Mouse (Mus musculus) ES-Bruce4 (cell line): ENCODE data around the gene Rasa3. TPM values are rescaled to one million over a fixed set of nuclear protein-coding genes. Genes with fewer than 3 reads are reported as not detected.

ENCODE experiments used
- H3K27ac ChIP-seq: 2 replicates; pipeline ENCODE4 v1.5.1; 2012; ENCODE audit warnings: low read length, inconsistent platforms; ENCODE audit not compliant: insufficient read depth
- H3K27me3 ChIP-seq: 2 replicates; pipeline ENCODE4 v1.6.1; 2012; ENCODE audit warnings: mild to moderate bottlenecking, low read length, inconsistent platforms; ENCODE audit not compliant: control insufficient read depth, poor library complexity, insufficient read depth, severe bottlenecking
- H3K36me3 ChIP-seq: 2 replicates; pipeline ENCODE4 v1.6.1; 2012; ENCODE audit warnings: inconsistent platforms, mild to moderate bottlenecking, low read length, moderate library complexity; ENCODE audit not compliant: control insufficient read depth, poor library complexity, insufficient read depth, severe bottlenecking
- H3K4me1 ChIP-seq: one replicate; pipeline ENCODE4 v1.8.1; 2011; ENCODE audit warnings: low read length; ENCODE audit not compliant: control insufficient read depth, insufficient read depth
- H3K4me3 ChIP-seq: 2 replicates; pipeline ENCODE4 v1.5.1; 2011; ENCODE audit warnings: low read depth, mild to moderate bottlenecking, low read length
- H3K9ac ChIP-seq: 2 replicates; pipeline ENCODE4 v1.6.1; 2012; ENCODE audit warnings: low read depth, mild to moderate bottlenecking, inconsistent platforms; ENCODE audit not compliant: poor library complexity, severe bottlenecking
- H3K9me3 ChIP-seq: replicated peaks from 2 replicates; pipeline ENCODE4 v1.6.1; 2012; ENCODE audit warnings: mild to moderate bottlenecking, low read length, inconsistent platforms; ENCODE audit not compliant: control insufficient read depth, poor library complexity, insufficient read depth, severe bottlenecking
- CTCF ChIP-seq: IDR thresholded peaks from one replicate; pipeline ENCODE4 v1.8.1; 2011; ENCODE audit warnings: low read depth, low read length
- EP300 ChIP-seq: IDR thresholded peaks from 2 replicates; pipeline ENCODE4 v1.6.1; 2011; ENCODE audit warnings: low read depth, low read length; ENCODE audit not compliant: insufficient read depth
- POLR2A ChIP-seq: IDR thresholded peaks from one replicate; pipeline ENCODE4 v1.8.1; 2011; ENCODE audit warnings: low read length; ENCODE audit not compliant: insufficient read depth
- polyA plus RNA-seq: library from polyadenylated mRNA; stranded (reverse); fragments of >200 nt; gene quantifications from 2 replicates; pipeline ENCODE4 v1.2.4, GENCODE M21; 2011; ENCODE audit warnings: low read depth; ENCODE audit not compliant: missing spikeins, insufficient read depth, insufficient read length

The Rasa3 gene
- polyA plus RNA-seq, 1 experiment = 14.5 TPM

DNA sequence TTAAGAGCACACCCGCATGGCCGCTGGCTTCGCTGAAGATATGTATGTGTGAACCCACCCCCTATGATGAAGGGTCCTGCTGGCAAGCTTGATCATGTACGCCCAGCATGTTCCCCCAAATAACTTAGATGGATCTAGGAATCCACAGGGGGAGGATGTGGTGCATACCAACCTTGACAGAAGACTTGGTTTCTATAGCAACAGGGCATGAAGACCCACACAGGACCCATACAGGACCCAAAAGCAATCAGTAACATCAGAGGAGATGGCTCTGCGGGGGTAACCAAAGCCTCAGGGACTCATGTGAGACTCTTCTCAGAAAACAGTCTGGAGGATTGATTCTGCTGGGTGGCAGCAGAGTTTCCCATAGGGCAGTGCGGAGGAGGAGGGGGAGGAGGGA is 86.2 kb downstream of the Rasa3 start:
- no peak for TF ChIP-seq CTCF
- no peak for TF ChIP-seq POLR2A
- no peak for TF ChIP-seq EP300
- Histone ChIP-seq H3K27ac (no peak overlapping the region), H3K4me1 (no peaks in the 10 kb centered on the region), H3K4me3 (no peak overlapping the region), H3K9ac (no peak overlapping the region), H3K36me3 (no peaks in the 10 kb centered on the region), H3K9me3 (no peaks in the 10 kb centered on the region), H3K27me3 (no peaks in the 10 kb centered on the region)

DNA sequence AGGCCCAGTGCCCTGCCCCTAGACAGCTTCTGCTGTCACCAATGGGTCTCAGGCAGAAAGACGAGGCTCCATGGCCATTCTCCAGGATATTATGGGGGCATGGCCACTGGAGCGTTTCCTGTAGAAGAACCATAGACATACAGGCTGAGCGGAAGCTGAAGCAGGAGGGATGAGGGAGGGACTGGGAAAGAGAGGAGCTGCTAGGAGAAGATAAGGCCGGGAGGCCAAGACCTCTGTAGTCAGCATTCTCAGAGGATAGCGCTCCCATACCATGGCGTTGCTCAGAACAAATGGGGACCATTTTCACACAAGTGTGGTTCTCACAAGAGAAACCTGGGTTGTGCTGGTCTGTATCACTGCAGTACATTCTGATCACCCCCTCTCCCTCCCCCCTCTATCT is 88.3 kb downstream of the Rasa3 start:
- Histone ChIP-seq H3K4me1 (no peaks in the 10 kb centered on the region), H3K27ac (no peak overlapping the region), H3K4me3 (no peak overlapping the region), H3K9ac (no peak overlapping the region), H3K9me3 (no peaks in the 10 kb centered on the region), H3K36me3 (no peaks in the 10 kb centered on the region), H3K27me3 (no peaks in the 10 kb centered on the region)
- TF ChIP-seq POLR2A (no peak), CTCF (no peak), EP300 (no peak)

DNA sequence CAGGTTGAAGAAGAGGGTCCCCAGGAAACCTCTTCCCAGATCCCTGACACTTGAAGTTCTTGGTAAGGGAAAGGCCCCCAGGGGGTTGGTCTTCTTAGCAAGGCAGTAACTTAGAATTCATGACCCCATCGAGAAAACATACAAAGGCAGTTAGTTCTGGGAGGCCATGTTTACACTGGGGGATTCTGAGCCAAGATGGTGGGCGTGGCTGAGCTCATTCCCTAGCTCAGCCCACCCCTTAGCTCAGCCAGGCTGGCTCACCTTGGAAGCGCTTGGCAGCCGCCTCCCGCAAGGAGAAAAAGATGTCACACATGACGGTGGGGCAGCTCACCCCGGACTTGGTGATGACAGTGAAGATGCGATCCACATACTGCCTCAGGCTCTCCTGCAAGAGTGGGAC is 92.8 kb downstream of the Rasa3 start:
- no peak overlapping the region for H3K27ac ChIP-seq
- no peaks in the 10 kb centered on the region for H3K27me3 ChIP-seq
- no peaks in the 10 kb centered on the region for H3K4me1 ChIP-seq
- no peaks in the 10 kb centered on the region for H3K36me3 ChIP-seq
- no peak overlapping the region for H3K9ac ChIP-seq
- TF ChIP-seq EP300 (no peak), CTCF (no peak), POLR2A (no peak)
- no peak overlapping the region for H3K4me3 ChIP-seq
- no peaks in the 10 kb centered on the region for H3K9me3 ChIP-seq

DNA sequence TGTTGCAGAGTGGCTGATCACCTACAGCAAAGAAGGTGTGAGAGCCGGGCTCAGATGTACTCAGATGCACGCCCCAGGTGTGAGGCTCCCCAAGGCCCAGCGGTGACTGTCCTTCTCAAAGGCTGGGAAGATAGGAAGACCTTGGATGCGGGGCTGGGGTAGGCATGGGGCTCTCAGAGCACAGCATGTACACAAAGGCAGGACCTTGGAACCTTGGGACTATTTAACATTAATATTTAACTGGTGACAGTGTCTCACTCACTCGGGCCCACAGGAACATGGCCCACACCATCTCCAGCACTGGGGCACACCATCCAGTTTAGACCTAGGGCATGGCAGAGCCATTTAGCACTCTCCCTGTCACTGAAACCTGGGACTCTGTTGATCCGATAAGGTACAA is 99.5 kb downstream of the Rasa3 start:
- Histone ChIP-seq H3K27me3 (no peaks in the 10 kb centered on the region), H3K4me3 (no peak overlapping the region), H3K36me3 (no peaks in the 10 kb centered on the region), H3K27ac (no peak overlapping the region), H3K4me1 (no peaks in the 10 kb centered on the region), H3K9ac (no peak overlapping the region), H3K9me3 (no peaks in the 10 kb centered on the region)
- TF ChIP-seq POLR2A (no peak), CTCF (no peak), EP300 (no peak)

DNA sequence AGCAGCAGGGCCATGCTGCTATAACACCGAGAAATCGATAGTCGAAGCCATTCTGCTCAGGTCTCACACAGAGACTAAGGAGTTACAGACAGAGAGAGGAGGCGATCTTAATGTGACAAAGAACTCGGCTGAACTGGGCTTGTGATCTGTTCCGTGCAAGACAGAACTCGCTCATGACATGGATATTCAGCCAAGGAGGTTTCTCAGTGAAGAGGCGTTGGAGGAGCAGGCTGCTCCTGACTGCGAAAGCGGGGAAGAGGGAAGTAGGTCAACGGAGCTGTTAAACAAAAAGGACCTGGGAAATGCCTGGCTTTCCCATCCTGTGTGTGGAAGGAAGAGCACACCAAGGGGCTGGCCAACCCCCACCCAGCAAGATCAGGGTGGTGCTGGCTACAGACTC is 105.4 kb downstream of the Rasa3 start:
- H3K4me3 ChIP-seq = no peak overlapping the region
- H3K9ac ChIP-seq = no peak overlapping the region
- no peak overlapping the region for H3K27ac ChIP-seq
- H3K4me1 ChIP-seq = no peaks in the 10 kb centered on the region
- no peaks in the 10 kb centered on the region for H3K9me3 ChIP-seq
- no peaks in the 10 kb centered on the region for H3K27me3 ChIP-seq
- no peaks in the 10 kb centered on the region for H3K36me3 ChIP-seq
- TF ChIP-seq POLR2A = no peak
- TF ChIP-seq CTCF = no peak
- no peak for TF ChIP-seq EP300

DNA sequence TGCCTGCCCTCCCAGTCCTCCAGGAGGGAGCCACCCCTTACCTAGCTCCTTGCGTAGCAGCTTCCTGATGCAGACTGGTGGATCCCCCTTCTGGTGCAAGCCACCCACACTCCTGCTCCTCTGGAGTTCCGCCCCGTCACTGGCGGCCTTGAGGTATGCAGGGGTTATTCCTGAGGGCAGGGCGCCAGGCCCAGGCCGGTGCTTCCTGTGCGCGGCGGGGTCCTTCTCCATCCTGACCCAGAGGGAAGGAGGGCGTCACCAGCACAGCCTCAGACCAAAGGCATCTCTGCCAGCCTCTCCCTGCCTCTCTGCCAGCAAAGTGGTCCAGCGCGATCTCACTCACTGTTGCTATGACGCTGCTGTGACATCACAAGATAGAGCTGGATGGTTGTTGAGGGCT is 115.3 kb downstream of the Rasa3 start, which contains the start of gene 1700029H14Rik:
TSS of gene 1700029H14Rik (minus strand) at position 344 of the 400 bp plus-strand sequence.
- Histone ChIP-seq H3K9ac (no peak within 1 kb of the TSS), H3K36me3 (no peaks in the 10 kb centered on the region), H3K27me3 (no peaks in the 10 kb centered on the region), H3K27ac (no peak within 1 kb of the TSS), H3K4me3 (peak within 1 kb of the TSS; percentile 0; the same call in 1 of the 2 replicates), H3K4me1 (no peaks in the 10 kb centered on the region), H3K9me3 (no peaks in the 10 kb centered on the region)
- TF ChIP-seq CTCF (no peak), EP300 (no peak), POLR2A (no peak)
